Mouse (Mus musculus): ENCODE data around the gene Dusp14. TPM values are rescaled to one million over a fixed set of nuclear protein-coding genes. Genes with fewer than 3 reads are reported as not detected.

Gene Dusp14
- polyA plus RNA-seq, 1 experiment, result 1.8 TPM

DNA sequence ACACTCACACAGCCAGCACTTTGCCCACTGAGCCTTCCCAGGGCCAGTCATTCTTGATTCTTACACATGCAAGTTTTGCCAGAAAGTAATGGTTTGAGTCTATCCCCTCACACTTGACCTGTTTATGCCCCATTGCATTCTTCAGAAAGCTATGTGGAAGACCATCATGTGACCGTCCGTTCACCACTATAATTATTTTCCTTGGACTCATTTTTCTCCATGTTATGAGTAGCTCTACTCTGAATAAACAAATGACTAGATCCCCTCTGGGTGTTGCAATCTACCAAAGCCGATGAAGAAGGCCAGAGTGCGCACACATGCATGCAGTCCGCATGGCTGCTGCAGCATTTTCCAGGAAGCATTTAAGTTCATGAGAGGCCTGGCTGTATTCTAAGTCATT is 41.8 kb downstream of the Dusp14 start:
- Histone ChIP-seq H3K36me3 (ENCODE audit: control insufficient read depth, insufficient read depth, low read length) (peaks cover 52% of the 10 kb centered on the region), H3K4me3 (ENCODE audit: extremely low read depth, insufficient read depth, insufficient read length) (no peak overlapping the region), H3K27ac (ENCODE audit: insufficient read depth, low read length) (no peak overlapping the region), H3K27me3 (ENCODE audit: control insufficient read depth, insufficient read depth, low read length) (no peaks in the 10 kb centered on the region), H3K4me1 (ENCODE audit: control insufficient read depth, insufficient read depth, insufficient read length) (no peaks in the 10 kb centered on the region)
- 92% methylated on average over 5 of the region's 5 CpGs for WGBS
- DNase-seq (ENCODE audit: low read depth in 1 of 2, low spot score in 2 of 2), result no peak
- TF ChIP-seq CTCF (IDR thresholded peaks at IDR 0.05; ENCODE audit: extremely low read depth, insufficient read depth, insufficient read length, insufficient replicate concordance) (no peak), POLR2A (IDR thresholded peaks at IDR 0.05; ENCODE audit: low read depth, low read length) (no peak)

DNA sequence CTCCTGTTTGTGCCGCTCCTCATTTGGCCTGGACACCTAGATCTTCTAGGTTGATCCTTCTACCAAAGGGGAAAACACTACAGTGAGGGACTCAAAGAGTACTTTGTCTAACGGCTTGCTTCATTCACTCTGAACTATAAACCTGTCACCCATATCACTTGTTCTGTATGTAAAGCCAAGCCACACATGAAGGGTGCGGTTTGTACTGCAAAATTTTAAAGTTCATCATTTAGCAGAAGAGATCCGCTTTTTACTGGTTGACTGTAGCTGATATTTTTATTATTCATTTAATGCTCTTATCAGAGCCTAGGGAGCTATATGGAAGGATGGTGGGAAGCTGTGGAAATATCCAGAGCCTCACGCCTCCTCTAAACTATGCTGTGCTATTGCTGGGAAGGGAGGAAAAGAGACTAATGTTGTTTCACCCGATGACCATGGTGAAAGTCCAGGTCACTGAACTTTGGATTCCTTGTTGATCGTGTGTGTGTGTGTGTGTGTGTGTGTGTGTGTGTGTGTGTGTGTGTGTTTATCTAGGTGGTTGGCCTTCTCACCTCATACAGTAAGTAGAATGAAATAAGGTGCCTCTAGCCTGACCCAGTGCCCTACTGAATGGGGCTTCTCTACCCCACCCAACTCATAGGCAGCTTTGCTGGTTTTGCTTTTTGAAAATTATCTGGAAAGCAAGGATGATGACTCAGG is 52.1 kb downstream of the Dusp14 start:
- TF ChIP-seq POLR2A (IDR thresholded peaks at IDR 0.05; ENCODE audit: low read depth, low read length) (no peak), CTCF (IDR thresholded peaks at IDR 0.05; ENCODE audit: extremely low read depth, insufficient read depth, insufficient read length, insufficient replicate concordance) (no peak)
- H3K36me3 ChIP-seq (ENCODE audit: control insufficient read depth, insufficient read depth, low read length), result peaks cover 12% of the 10 kb centered on the region

DNA sequence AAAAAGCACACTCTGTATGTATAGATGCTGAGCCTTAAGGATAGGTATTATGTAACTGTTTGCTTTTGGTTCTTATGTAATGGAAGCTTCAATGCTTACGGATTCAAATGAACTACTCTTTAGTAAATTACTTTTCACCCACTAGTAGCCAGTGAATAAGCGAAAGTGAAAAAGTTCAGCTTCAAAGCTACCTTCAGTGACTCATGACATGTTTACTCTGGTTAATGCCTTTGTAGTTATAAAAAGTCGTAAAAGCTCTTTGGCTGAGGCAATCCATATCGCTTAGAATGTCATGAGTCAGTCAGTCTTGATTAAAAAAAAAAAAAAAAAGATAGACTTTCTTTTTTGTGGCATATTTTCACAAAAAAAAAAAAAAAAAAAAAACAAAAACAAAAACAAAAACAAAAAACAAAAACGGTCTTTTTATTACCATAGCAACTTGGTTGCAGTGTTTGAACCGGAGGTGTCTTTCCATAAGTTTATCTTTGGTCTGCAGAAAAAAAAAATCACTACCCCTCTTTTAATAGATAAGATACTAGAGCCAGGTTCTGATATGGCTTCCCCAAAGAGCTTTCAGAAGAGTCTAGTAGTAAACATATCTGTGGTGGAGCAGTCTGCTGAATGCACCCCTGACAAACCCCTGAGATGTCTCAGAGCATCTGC is 52.8 kb downstream of the Dusp14 start:
- DNase-seq (ENCODE audit: low read depth in 1 of 2, low spot score in 2 of 2), result no peak
- Histone ChIP-seq H3K4me1 (ENCODE audit: control insufficient read depth, insufficient read depth, insufficient read length) (no peaks in the 10 kb centered on the region), H3K4me3 (ENCODE audit: extremely low read depth, insufficient read depth, insufficient read length) (no peak overlapping the region), H3K27ac (ENCODE audit: insufficient read depth, low read length) (no peak overlapping the region), H3K36me3 (ENCODE audit: control insufficient read depth, insufficient read depth, low read length) (peaks cover 14% of the 10 kb centered on the region), H3K27me3 (ENCODE audit: control insufficient read depth, insufficient read depth, low read length) (no peaks in the 10 kb centered on the region)
- TF ChIP-seq CTCF (IDR thresholded peaks at IDR 0.05; ENCODE audit: extremely low read depth, insufficient read depth, insufficient read length, insufficient replicate concordance), result no peak
- no peak for TF ChIP-seq POLR2A (IDR thresholded peaks at IDR 0.05; ENCODE audit: low read depth, low read length)
- 86% methylated on average over 6 of the region's 6 CpGs for WGBS

More for the DNA sequence above, 52.1 kb downstream of the Dusp14 start:
- Histone ChIP-seq H3K27ac (ENCODE audit: insufficient read depth, low read length) (no peak overlapping the region), H3K4me3 (ENCODE audit: extremely low read depth, insufficient read depth, insufficient read length) (no peak overlapping the region), H3K27me3 (ENCODE audit: control insufficient read depth, insufficient read depth, low read length) (no peaks in the 10 kb centered on the region), H3K4me1 (ENCODE audit: control insufficient read depth, insufficient read depth, insufficient read length) (no peaks in the 10 kb centered on the region)
- WGBS, result 96% methylated on average over 7 of the region's 7 CpGs
- no peak for DNase-seq (ENCODE audit: low read depth in 1 of 2, low spot score in 2 of 2)

DNA sequence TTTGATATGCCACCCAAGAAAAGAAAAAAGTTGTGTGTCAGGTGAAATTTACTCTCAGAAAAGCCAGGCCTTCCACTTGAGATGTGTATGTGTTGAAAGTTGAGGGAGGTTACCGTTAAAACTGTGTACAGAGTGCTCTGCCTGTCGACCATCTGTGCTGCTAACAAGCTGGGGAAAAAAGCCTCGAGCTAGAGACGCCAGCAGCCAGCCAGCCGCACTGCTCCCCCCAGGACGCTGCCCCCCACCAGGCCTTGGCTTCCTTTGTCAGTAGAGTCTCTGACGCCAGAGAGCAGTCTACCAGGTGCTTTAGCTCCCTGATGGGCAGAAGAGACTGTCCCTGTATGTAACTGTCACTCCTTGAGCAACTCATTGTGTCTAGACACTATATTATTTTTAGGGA is 56.0 kb downstream of the Dusp14 start:
- Histone ChIP-seq H3K36me3 (ENCODE audit: control insufficient read depth, insufficient read depth, low read length) (peaks cover 26% of the 10 kb centered on the region), H3K27ac (ENCODE audit: insufficient read depth, low read length) (no peak overlapping the region), H3K4me3 (ENCODE audit: extremely low read depth, insufficient read depth, insufficient read length) (no peak overlapping the region), H3K4me1 (ENCODE audit: control insufficient read depth, insufficient read depth, insufficient read length) (no peaks in the 10 kb centered on the region), H3K27me3 (ENCODE audit: control insufficient read depth, insufficient read depth, low read length) (no peaks in the 10 kb centered on the region)
- DNase-seq (ENCODE audit: low read depth in 1 of 2, low spot score in 2 of 2), result no peak
- TF ChIP-seq CTCF (IDR thresholded peaks at IDR 0.05; ENCODE audit: extremely low read depth, insufficient read depth, insufficient read length, insufficient replicate concordance) (no peak), POLR2A (IDR thresholded peaks at IDR 0.05; ENCODE audit: low read depth, low read length) (no peak)
- WGBS, result 60% methylated on average over 7 of the region's 7 CpGs

DNA sequence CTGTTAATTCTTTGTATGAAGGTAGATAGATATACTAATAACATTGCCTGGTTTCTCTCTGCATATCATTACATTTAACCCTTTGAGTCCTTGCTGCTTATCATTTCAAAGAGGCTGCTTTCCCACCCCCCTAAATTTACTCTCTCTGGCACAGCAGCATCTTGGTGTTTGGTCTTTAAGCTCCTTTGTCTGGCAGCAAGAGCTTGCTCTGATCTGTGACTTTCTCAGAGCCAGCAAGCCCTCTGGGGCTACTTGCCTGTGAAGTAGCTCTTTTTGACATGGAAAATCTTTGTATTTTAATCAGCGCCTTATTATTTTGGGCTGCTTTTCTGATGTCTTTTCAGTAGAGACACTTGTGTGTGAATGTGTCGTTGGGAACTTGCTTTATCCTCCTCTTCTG is 57.5 kb downstream of the Dusp14 start:
- H3K36me3 ChIP-seq (ENCODE audit: control insufficient read depth, insufficient read depth, low read length), result peaks cover 26% of the 10 kb centered on the region
- WGBS, result 91% methylated on average over 2 of the region's 2 CpGs
- no peak overlapping the region for H3K27ac ChIP-seq (ENCODE audit: insufficient read depth, low read length)

DNA sequence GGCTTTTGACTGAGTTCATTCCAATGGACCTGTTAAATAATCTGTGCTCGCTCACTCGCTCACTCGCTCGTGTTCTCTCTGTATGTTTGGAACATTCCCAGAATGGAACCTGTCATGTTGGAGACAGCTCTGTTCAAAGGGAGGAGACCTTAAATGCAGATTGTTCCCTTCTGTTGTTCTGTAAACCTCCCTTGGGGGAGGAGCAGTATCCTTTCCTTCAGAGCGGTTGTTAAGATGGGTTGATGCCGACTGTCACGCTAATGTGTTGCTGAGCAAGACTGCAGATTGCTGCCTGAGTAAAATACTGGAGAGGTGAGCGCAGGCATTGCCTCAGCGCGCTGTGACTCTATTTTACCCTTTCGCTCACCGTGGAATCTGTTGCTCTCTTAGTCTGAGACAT is 58.0 kb downstream of the Dusp14 start:
- DNase-seq (ENCODE audit: low read depth in 1 of 2, low spot score in 2 of 2), result no peak
- H3K27me3 ChIP-seq (ENCODE audit: control insufficient read depth, insufficient read depth, low read length), result no peaks in the 10 kb centered on the region
- 92% methylated on average over 12 of the region's 12 CpGs for WGBS
- TF ChIP-seq CTCF (IDR thresholded peaks at IDR 0.05; ENCODE audit: extremely low read depth, insufficient read depth, insufficient read length, insufficient replicate concordance) (no peak), POLR2A (IDR thresholded peaks at IDR 0.05; ENCODE audit: low read depth, low read length) (no peak)
- no peak overlapping the region for H3K27ac ChIP-seq (ENCODE audit: insufficient read depth, low read length)
- no peaks in the 10 kb centered on the region for H3K4me1 ChIP-seq (ENCODE audit: control insufficient read depth, insufficient read depth, insufficient read length)
- H3K4me3 ChIP-seq (ENCODE audit: extremely low read depth, insufficient read depth, insufficient read length), result no peak overlapping the region
- H3K36me3 ChIP-seq (ENCODE audit: control insufficient read depth, insufficient read depth, low read length), result peaks cover 27% of the 10 kb centered on the region

More for the DNA sequence above, 57.5 kb downstream of the Dusp14 start:
- Histone ChIP-seq H3K4me1 (ENCODE audit: control insufficient read depth, insufficient read depth, insufficient read length) (no peaks in the 10 kb centered on the region), H3K4me3 (ENCODE audit: extremely low read depth, insufficient read depth, insufficient read length) (no peak overlapping the region), H3K27me3 (ENCODE audit: control insufficient read depth, insufficient read depth, low read length) (no peaks in the 10 kb centered on the region)
- DNase-seq (ENCODE audit: low read depth in 1 of 2, low spot score in 2 of 2), result no peak
- no peak for TF ChIP-seq POLR2A (IDR thresholded peaks at IDR 0.05; ENCODE audit: low read depth, low read length)
- no peak for TF ChIP-seq CTCF (IDR thresholded peaks at IDR 0.05; ENCODE audit: extremely low read depth, insufficient read depth, insufficient read length, insufficient replicate concordance)

DNA sequence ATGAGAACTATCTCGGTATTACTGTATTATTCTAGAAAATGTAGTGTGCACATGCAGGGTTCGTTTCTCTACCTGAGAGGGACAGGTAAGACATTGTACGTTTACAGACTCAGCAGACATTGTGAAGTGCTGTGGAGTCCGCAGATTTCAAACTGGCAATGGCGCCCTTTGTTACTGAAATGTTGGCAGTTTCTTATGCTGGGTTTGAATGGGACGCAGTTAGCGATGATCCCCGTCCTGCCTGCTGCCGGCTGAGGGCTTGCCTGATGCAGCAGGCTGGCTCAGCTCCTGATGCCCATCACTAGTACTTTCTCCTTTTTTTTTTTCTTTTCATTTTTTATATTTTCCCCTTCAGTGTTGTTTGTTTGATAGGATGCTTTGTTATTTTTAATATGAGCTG is 58.6 kb downstream of the Dusp14 start:
- 95% methylated on average over 9 of the region's 9 CpGs for WGBS
- Histone ChIP-seq H3K36me3 (ENCODE audit: control insufficient read depth, insufficient read depth, low read length) (peaks cover 27% of the 10 kb centered on the region), H3K27ac (ENCODE audit: insufficient read depth, low read length) (no peak overlapping the region), H3K4me1 (ENCODE audit: control insufficient read depth, insufficient read depth, insufficient read length) (no peaks in the 10 kb centered on the region), H3K27me3 (ENCODE audit: control insufficient read depth, insufficient read depth, low read length) (no peaks in the 10 kb centered on the region), H3K4me3 (ENCODE audit: extremely low read depth, insufficient read depth, insufficient read length) (no peak overlapping the region)
- no peak for DNase-seq (ENCODE audit: low read depth in 1 of 2, low spot score in 2 of 2)
- TF ChIP-seq CTCF (IDR thresholded peaks at IDR 0.05; ENCODE audit: extremely low read depth, insufficient read depth, insufficient read length, insufficient replicate concordance) (no peak), POLR2A (IDR thresholded peaks at IDR 0.05; ENCODE audit: low read depth, low read length) (no peak)
